Mouse (Mus musculus) lung, postnatal 4 days (tissue): ENCODE data around the gene Krt31.

Source experiments
- DNase-seq, 2 experiments: peaks; one replicate each; pipeline ENCODE4 v3.0.0; 2021

Gene Krt31

GRCm38 (mm10) chr11:100050451-100050850 is at the start of gene Krt31:
Krt31 (minus strand) TSS chr11:100050551.
- DNase-seq: no peak

DNA sequence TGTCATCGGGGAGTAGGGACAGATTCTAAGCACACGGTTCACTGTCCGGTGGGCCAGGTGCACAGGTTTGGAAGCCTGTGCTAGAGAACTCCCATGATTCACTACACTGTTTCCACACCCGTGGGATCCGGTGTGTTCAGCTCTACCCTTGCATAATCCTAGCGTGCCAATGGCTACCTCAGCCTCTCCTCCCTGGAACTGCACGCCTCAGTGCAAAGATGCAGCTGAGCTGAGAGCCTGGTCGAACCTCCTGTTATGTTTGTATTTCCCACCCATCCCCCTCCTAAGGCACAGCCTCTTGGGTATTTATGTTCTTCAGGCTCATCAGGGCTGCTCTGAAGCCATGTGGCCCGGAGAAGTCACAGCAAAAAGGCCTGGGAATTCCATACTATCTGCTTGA is 47.5 kb upstream of the Krt31 start:
- no peak for DNase-seq

GRCm38 (mm10) chr11:100096141-100096540 is 45.8 kb upstream of the Krt31 start, which contains the start of gene Krt35:
Krt35 (minus strand) TSS chr11:100096241.
- no peak for DNase-seq

DNA sequence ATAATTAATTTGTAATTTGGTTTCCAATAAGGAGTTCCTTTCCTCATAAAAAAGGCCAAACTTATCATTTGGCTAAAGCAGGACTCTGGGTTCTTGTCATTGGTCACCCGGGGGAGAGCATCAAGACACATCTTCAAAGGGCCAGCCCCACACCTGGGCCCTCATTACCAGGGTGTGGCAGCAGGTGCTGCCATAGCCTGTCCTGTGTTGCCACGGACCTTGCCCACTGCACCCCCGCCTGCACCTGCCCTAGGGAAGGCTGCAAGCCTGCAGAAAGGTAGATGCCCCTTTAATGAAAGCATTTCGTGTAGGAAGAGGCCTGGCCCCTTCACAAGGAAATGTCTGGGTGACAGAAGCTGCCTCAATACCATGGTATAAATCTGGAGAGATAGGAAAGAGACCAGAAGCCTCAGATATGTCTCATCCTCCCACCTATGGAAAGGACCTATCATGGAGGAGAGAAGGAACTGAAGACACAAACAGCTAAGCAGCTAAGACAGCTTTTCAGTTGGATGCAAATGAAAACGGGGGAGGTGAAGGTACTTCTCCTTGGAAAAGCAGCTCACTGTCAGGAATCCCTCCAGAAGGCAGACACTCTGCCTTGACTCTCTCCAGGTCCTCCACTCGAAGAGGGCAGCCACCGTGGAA is 38.2 kb upstream of the Krt31 start:
- DNase-seq: no peak

GRCm38 (mm10) chr11:100087861-100088260 is 37.5 kb upstream of the Krt31 start, which contains the start of gene Krt32:
Krt32 (minus strand) TSS chr11:100088226.
- no peak for DNase-seq

- DNase-seq: no peak
These were observed 23.5 kb upstream of the Krt31 start for GRCm38 (mm10) chr11:100073873-100074272.

DNA sequence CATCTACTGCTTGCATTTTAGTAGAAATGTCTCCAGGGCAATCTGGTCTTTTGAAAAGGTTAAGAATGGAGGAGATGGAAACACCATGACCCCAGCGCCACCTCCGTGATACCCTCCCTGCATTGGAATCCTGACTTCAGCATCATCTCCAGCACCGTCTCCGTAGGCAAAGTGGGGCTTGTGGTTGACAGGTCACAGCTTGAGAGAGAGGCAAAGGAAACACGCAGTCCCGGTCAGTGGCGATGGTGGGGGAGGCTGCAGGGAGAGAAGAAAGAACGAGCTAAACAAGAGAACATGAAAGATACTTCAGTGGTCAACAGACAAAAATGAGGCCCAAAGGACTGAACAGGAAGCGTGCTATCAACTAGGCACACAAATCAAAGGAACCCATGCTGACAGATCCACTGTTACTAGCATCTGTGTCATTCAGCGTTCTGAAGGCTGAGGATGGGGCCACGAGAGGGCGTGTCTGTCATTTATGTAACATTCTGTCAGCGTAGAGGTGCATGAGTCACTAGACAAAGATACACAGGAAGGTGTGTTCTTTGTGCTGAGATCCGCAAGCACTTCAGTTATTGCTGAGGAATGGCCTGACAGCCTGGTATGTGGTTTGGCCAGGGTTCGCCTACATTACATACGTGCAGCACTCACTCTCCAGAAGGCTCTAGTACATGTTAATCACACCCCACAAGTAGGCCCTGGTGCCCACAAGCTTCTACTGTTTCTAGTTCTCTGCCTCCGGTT is 17.1 kb upstream of the Krt31 start:
- peak; percentile 44 to 62 for DNase-seq

GRCm38 (mm10) chr11:100066236-100067010 is 16.1 kb upstream of the Krt31 start:
- DNase-seq: no peak

DNA sequence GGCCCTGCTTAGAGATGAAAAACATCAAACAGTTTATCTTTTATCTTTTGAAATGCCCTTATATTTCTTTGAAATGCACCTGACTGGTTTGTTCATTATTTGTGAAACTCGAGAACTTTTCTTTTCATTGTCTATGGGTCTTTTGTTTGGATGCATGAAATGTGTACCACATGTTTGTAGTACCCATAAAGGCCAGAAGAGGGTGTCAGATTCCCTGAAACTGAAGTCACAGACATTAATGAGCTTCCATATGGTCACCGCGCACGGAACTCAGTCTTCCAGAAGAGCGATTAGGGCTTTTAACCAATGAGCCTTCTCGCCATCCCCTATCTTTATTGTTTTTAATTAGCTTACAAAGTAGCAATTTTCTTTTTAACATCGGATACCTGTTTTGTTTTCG is 8.5 kb upstream of the Krt31 start:
- no peak for DNase-seq

DNA sequence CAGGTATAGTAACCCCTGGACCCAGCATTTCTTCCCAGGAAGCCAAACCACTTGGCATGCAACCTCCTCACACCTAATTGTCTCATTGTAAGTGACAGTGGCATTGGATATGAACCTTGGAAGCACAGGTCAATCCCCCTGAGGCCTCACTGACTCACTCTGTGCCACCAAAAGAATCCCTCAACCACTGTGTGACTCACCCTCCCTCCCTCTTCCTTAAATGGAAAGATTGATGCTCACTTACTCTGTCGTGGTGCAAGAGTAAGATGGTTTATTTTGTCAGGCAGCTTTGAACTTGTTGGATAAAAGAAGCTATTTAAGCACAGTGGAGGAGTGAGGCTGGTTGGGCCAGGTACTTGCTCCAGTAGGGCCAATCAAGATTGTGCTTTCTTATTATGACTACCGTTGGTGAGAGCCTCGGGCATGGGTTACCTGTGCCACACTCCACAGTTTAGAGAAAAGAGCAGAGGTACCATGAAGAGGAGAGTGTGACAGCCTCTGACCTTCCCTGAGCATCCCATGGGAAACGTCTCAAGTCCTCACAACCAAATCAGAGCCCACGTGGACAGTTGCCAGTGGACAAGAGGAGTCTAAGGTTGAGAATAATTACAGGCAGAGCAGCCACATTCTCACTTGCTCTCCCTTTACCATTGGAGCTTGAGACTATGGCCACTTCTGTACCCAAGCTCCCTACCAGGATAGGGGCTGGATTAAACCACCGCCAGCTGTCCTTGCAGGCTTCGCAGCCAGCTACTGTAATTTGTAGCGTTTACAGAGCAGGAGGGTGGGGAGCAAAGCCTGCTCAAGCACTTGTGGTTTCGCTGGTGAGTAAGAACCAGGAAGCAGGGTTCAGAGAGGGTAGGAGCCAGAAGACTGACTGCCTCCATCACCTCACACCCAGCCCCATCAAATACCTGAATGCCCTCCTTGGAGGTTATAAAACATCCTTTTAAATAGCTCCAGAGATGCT is 5.6 kb upstream of the Krt31 start:
- DNase-seq: no peak

- DNase-seq: no peak
These were observed 3.2 kb downstream of the Krt31 start for GRCm38 (mm10) chr11:100047193-100047592.

DNA sequence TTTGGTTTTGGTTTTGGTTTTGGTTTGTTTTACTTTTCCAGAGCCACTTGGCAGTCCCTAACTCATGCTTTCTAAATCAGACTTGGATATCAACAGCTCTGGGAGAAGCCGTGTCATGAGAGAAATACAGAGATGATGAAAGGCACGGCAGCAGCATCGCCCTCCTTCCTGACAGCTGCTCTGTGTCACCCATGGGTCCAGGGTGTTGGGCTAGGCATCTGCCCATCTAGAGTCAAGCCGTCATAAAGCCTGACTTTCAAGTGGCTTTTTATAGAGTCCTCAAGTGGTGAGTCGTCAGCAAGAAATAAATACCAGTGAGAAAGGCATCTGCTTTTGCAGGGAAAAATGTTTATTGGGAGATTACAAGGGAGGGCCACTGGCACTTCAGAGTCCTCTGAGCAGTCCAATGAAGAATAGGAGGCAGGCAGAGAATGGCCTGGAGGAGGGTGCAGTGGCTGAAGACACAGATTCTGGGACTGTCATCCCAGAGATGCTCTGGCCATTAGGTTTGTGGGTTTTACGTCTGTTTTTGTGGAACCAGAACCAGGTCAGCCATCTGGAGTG is 4.0 kb downstream of the Krt31 start:
- DNase-seq: peak in 1 of 2 experiments; percentile 65

GRCm38 (mm10) chr11:100041454-100041853 is 8.9 kb downstream of the Krt31 start, which contains the start of gene Krt34:
Krt34 (minus strand) TSS chr11:100041554.
- DNase-seq: no peak

- DNase-seq: no peak
These were observed 20.6 kb downstream of the Krt31 start, which contains the start of gene Krt33b for GRCm38 (mm10) chr11:100029768-100030167. Krt33b (minus strand) TSS chr11:100029868.

GRCm38 (mm10) chr11:100021438-100021837 is 28.9 kb downstream of the Krt31 start:
- no peak for DNase-seq

DNA sequence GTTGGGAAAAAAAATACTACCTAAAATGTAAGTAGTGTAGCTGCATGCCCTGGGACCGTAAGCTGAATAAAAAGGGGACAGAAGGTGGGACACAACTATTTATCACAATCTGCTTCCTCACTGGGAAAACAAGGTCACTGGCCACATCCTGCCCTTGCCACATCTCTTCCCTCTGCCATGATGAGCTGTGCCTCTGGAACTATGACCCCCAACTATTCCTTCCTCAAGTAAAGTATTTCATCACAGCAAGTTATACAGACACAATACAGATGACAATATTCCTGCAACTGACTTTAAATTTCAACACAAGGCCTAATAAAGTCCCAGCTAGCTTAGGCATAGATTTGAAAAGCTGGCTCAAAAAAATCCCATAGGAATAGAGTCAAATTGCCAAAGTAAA is 30.9 kb downstream of the Krt31 start:
- DNase-seq: no peak

- no peak for DNase-seq
These were observed 34.2 kb downstream of the Krt31 start, which contains the start of gene Krt33a for GRCm38 (mm10) chr11:100016112-100016511. Krt33a (minus strand) TSS chr11:100016212.

- DNase-seq: peak; percentile 39 to 48
These were observed 36.6 kb downstream of the Krt31 start for GRCm38 (mm10) chr11:100013691-100014171.

GRCm38 (mm10) chr11:100010682-100011081 is 39.7 kb downstream of the Krt31 start:
- no peak for DNase-seq

DNA sequence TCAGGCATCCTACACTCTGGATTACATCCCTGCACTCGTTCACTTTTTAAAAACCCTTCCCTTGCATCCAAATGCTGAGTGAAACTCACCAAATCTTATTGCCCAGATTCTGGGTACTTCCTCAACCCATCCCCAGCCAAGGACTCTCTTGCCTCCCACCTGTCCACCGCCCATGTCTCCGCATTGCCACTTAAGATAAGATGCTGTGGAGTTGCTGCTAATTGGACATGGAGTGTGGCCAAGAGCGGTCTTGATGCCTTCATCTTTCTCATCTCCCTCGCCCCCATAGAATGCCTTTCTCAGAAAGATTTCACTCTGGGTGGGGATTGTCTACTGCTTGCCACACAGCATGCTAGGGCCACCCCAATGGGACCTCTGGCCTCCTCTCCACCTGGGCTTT is 42.0 kb downstream of the Krt31 start:
- DNase-seq: no peak

DNA sequence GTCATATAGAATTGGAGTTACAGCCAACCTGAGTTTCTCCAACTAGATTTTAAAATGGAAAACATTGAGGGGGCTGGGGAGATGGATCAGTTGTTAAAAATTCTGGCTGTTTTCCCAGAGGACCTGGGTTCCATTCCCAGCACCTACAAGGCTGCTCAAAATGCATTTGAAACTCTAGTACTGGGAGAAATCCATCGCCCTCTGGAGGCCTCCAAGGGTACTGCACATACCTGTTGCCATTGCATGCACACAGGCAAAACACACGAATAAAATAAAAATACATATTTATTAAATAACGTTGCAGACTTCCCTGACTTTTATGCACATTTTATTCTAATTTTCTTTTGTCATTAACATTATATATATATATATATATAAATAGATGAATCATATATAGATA is 43.7 kb downstream of the Krt31 start:
- DNase-seq: no peak

GRCm38 (mm10) chr11:100005905-100006304 is 44.4 kb downstream of the Krt31 start:
- DNase-seq: no peak
